Mouse (Mus musculus) stomach, embryonic 14.5 days (tissue): ENCODE results near the gene Pappa. TPM values are rescaled to one million over a fixed set of nuclear protein-coding genes. Genes with fewer than 3 reads are reported as not detected.

Experiments
- ATAC-seq: fragments of 200-750 bp; cut with Nextera tagmentation; 2 replicates; pipeline ENCODE4 v1.8.0; 2017; ENCODE audit warnings: low read depth, moderate TSS enrichment; ENCODE audit not compliant: insufficient number of reproducible peaks, insufficient read depth, low FRiP score
- H3K27ac ChIP-seq: fragments of 300-500 bp; sonication (generic); 2 replicates; pipeline ENCODE4 v1.5.1; 2014; ENCODE audit warnings: mild to moderate bottlenecking, low read length, moderate library complexity, mixed read lengths
- H3K27me3 ChIP-seq: fragments of 300-500 bp; sonication (generic); 2 replicates; pipeline ENCODE4 v1.6.1; 2014; ENCODE audit warnings: low read length, control low read depth, mixed read lengths; ENCODE audit not compliant: control insufficient read depth, insufficient read depth
- H3K36me3 ChIP-seq: fragments of 300-500 bp; sonication (generic); 2 replicates; pipeline ENCODE4 v1.6.1; 2014; ENCODE audit warnings: mild to moderate bottlenecking, control low read depth, low read length, moderate library complexity, mixed read lengths; ENCODE audit not compliant: control insufficient read depth, insufficient read depth
- H3K4me1 ChIP-seq: fragments of 300-500 bp; sonication (generic); 2 replicates; pipeline ENCODE4 v1.6.1; 2014; ENCODE audit warnings: low read length, control low read depth, mixed read lengths; ENCODE audit not compliant: control insufficient read depth, insufficient read depth
- H3K4me2 ChIP-seq: fragments of 300-500 bp; sonication (generic); replicated peaks from 2 replicates; pipeline ENCODE4 v1.6.1; 2014; ENCODE audit warnings: low read depth, low read length, control low read depth
- H3K4me3 ChIP-seq: fragments of 300-500 bp; sonication (generic); 2 replicates; pipeline ENCODE4 v1.5.1; 2014; ENCODE audit warnings: low read depth, low read length, control low read depth
- H3K9ac ChIP-seq: fragments of 300-500 bp; sonication (generic); replicated peaks from 2 replicates; pipeline ENCODE4 v1.6.1; 2014; ENCODE audit warnings: low read depth, mild to moderate bottlenecking, control low read depth, low read length, moderate library complexity, mixed read lengths
- H3K9me3 ChIP-seq: fragments of 300-500 bp; sonication (generic); 2 replicates; pipeline ENCODE4 v1.6.1; 2016; ENCODE audit warnings: low read depth, low read length, control low read depth; ENCODE audit not compliant: control insufficient read depth
- WGBS: fragments of 180-500 bp; shearing (Covaris S2); extraction: QIAGEN DNeasy Blood & Tissue Kit; methylation state at CpG from one replicate; pipeline ENCODE4 v1.1.7; 2014; 5-methylcytosine and 5-hydroxymethylcytosine counted together
- polyA plus RNA-seq: library from polyadenylated mRNA; unstranded; fragments of >200 nt; fragmentation: Nextera tagmentation; extraction: Ambion mirVana; gene quantifications from 2 replicates; pipeline ENCODE4 v1.2.1, GENCODE M21; 2014

The Pappa gene
- polyA plus RNA-seq, 1 experiment from 2014 or later = 1.3 TPM

- no peak overlapping the region for H3K27ac ChIP-seq
- H3K36me3 ChIP-seq = no peaks in the 10 kb centered on the region
- H3K9ac ChIP-seq = no peak overlapping the region
- no peak overlapping the region for H3K4me2 ChIP-seq
- no peaks in the 10 kb centered on the region for H3K27me3 ChIP-seq
- H3K9me3 ChIP-seq = no peaks in the 10 kb centered on the region
- 41% methylated on average over 2 of the region's 2 CpGs for WGBS
- no peak overlapping the region for H3K4me3 ChIP-seq
- ATAC-seq = no peak
- H3K4me1 ChIP-seq = no peaks in the 10 kb centered on the region
Observed at GRCm38 (mm10) chr4:65267066-65267465, 143.1 kb downstream of the Pappa start.

- H3K9ac ChIP-seq = no peak overlapping the region
- no peak overlapping the region for H3K4me3 ChIP-seq
- no peak overlapping the region for H3K27ac ChIP-seq
- no peak for ATAC-seq
- no peaks in the 10 kb centered on the region for H3K9me3 ChIP-seq
- 84% methylated on average over 2 of the region's 2 CpGs for WGBS
- H3K4me2 ChIP-seq = no peak overlapping the region
- no peaks in the 10 kb centered on the region for H3K27me3 ChIP-seq
- H3K4me1 ChIP-seq = no peaks in the 10 kb centered on the region
- no peaks in the 10 kb centered on the region for H3K36me3 ChIP-seq
Observed at GRCm38 (mm10) chr4:65269996-65270395, 146.0 kb downstream of the Pappa start.

GRCm38 (mm10) chr4:65272295-65272694, 148.3 kb downstream of the Pappa start:
- 40% methylated on average over 4 of the region's 4 CpGs for WGBS
- Histone ChIP-seq H3K27me3 (no peaks in the 10 kb centered on the region), H3K4me2 (no peak overlapping the region), H3K4me1 (no peaks in the 10 kb centered on the region), H3K9ac (no peak overlapping the region), H3K9me3 (no peaks in the 10 kb centered on the region), H3K36me3 (no peaks in the 10 kb centered on the region), H3K27ac (no peak overlapping the region), H3K4me3 (no peak overlapping the region)
- ATAC-seq = no peak

- H3K27ac ChIP-seq = no peak overlapping the region
- no peaks in the 10 kb centered on the region for H3K9me3 ChIP-seq
- no peak overlapping the region for H3K4me3 ChIP-seq
- no peaks in the 10 kb centered on the region for H3K27me3 ChIP-seq
- no peak overlapping the region for H3K9ac ChIP-seq
- 82% methylated on average over 1 of the region's 1 CpGs for WGBS
- ATAC-seq = no peak
- no peaks in the 10 kb centered on the region for H3K4me1 ChIP-seq
- H3K4me2 ChIP-seq = no peak overlapping the region
- no peaks in the 10 kb centered on the region for H3K36me3 ChIP-seq
Observed at GRCm38 (mm10) chr4:65273299-65273851, 149.4 kb downstream of the Pappa start.

- H3K27me3 ChIP-seq = no peaks in the 10 kb centered on the region
- WGBS = 71% methylated on average over 10 of the region's 10 CpGs
- ATAC-seq = no peak
Observed at GRCm38 (mm10) chr4:65278451-65279271, 154.7 kb downstream of the Pappa start.

GRCm38 (mm10) chr4:65279272-65279653, 155.3 kb downstream of the Pappa start:
- H3K9me3 ChIP-seq = no peaks in the 10 kb centered on the region
- no peak for ATAC-seq
- H3K27ac ChIP-seq = no peak overlapping the region
- no peak overlapping the region for H3K4me2 ChIP-seq
- 77% methylated on average over 4 of the region's 4 CpGs for WGBS
- no peaks in the 10 kb centered on the region for H3K36me3 ChIP-seq
- no peaks in the 10 kb centered on the region for H3K27me3 ChIP-seq
- H3K4me1 ChIP-seq = no peaks in the 10 kb centered on the region
- no peak overlapping the region for H3K4me3 ChIP-seq
- H3K9ac ChIP-seq = no peak overlapping the region

More at GRCm38 (mm10) chr4:65278451-65279271, 154.7 kb downstream of the Pappa start:
- Histone ChIP-seq H3K27ac (no peak overlapping the region), H3K4me3 (no peak overlapping the region), H3K9me3 (no peaks in the 10 kb centered on the region), H3K4me1 (no peaks in the 10 kb centered on the region), H3K9ac (no peak overlapping the region), H3K4me2 (no peak overlapping the region), H3K36me3 (no peaks in the 10 kb centered on the region)

- Histone ChIP-seq H3K4me1 (no peaks in the 10 kb centered on the region), H3K4me2 (no peak overlapping the region), H3K27me3 (no peaks in the 10 kb centered on the region), H3K4me3 (no peak overlapping the region), H3K9me3 (no peaks in the 10 kb centered on the region), H3K27ac (no peak overlapping the region), H3K36me3 (no peaks in the 10 kb centered on the region), H3K9ac (no peak overlapping the region)
- ATAC-seq = no peak
- 15% methylated on average over 7 of the region's 7 CpGs for WGBS
Observed at GRCm38 (mm10) chr4:65279979-65280677, 156.2 kb downstream of the Pappa start.

GRCm38 (mm10) chr4:65280888-65281287, 156.9 kb downstream of the Pappa start:
- H3K4me1 ChIP-seq = no peaks in the 10 kb centered on the region
- H3K4me2 ChIP-seq = no peak overlapping the region
- H3K4me3 ChIP-seq = no peak overlapping the region
- H3K36me3 ChIP-seq = no peaks in the 10 kb centered on the region
- H3K27me3 ChIP-seq = no peaks in the 10 kb centered on the region
- ATAC-seq = no peak
- H3K9ac ChIP-seq = no peak overlapping the region
- H3K27ac ChIP-seq = no peak overlapping the region
- H3K9me3 ChIP-seq = no peaks in the 10 kb centered on the region
